Mouse (Mus musculus) heart, postnatal 0 days (tissue): ENCODE data around the gene Gm5767.

Experiments
- CTCF ChIP-seq: IDR thresholded peaks from 2 replicates; pipeline ENCODE4 v1.5.1; 2016; ENCODE audit warnings: antibody characterized with exemption, control low read depth, low read depth
- EP300 ChIP-seq: IDR thresholded peaks from 2 replicates; pipeline ENCODE4 v1.6.1; 2016; ENCODE audit warnings: antibody characterized with exemption, low read depth

- TF ChIP-seq CTCF: no peak
- TF ChIP-seq EP300: no peak
These were observed 31.4 kb downstream of the Gm5767 start for GRCm38 (mm10) chr16:8711998-8712397.
